Comparison of ENCODE assay signal across 18 mouse cellular contexts in genomic region chr11:54542414-54542813, GRCm38 (mm10).
"Had no signal": no experiment of that assay in that cellular context is flagged by ENCODE, and none has a peak within 500 bp of the region (broad histone marks: within the 10 kb centered on the region; RNA-seq: fewer than 3 reads in every experiment).

No protein-coding gene starts in this region.

- H3K36me3 ChIP-seq: intestine, embryonic 15.5 days; midbrain, embryonic 12.5 days; neural tube, embryonic 13.5 days had no signal

- H3K4me2 ChIP-seq: intestine, embryonic 15.5 days; limb, embryonic 13.5 days; midbrain, embryonic 12.5 days; neural tube, embryonic 13.5 days had no signal

- H3K4me3 ChIP-seq: intestine, embryonic 15.5 days; limb, embryonic 13.5 days; megakaryocyte, embryonic 14.5 days; midbrain, embryonic 12.5 days; neural tube, embryonic 13.5 days had no signal

- H3K9me3 ChIP-seq: intestine, embryonic 15.5 days; limb, embryonic 13.5 days; megakaryocyte, embryonic 14.5 days; midbrain, embryonic 12.5 days; neural tube, embryonic 13.5 days had no signal

- H3K27ac ChIP-seq: intestine, embryonic 15.5 days; kidney, postnatal 0 days; limb, embryonic 13.5 days; midbrain, embryonic 12.5 days; neural tube, embryonic 13.5 days had no signal

- ATAC-seq: intestine, embryonic 15.5 days; midbrain, embryonic 16.5 days had no signal

- H3K4me1 ChIP-seq: intestine, embryonic 15.5 days; midbrain, embryonic 12.5 days had no signal

- H3K27me3 ChIP-seq: intestine, embryonic 15.5 days; limb, embryonic 13.5 days; megakaryocyte, embryonic 14.5 days; midbrain, embryonic 12.5 days; neural tube, embryonic 13.5 days had no signal

- DNase-seq: kidney, adult 9 months; kidney, postnatal 36 days; layer of hippocampus, adult 9-11 months; left cerebral cortex, postnatal 4 days; lung, adult 18-20 months; lung, postnatal 4 days; retina, postnatal 1 day; right cerebral cortex, postnatal 4 days; spleen, adult 18-20 months; thymus, adult 18-20 months; thymus, postnatal 14 days had no signal

- H3K9ac ChIP-seq: intestine, embryonic 15.5 days; limb, embryonic 13.5 days; midbrain, embryonic 12.5 days; neural tube, embryonic 13.5 days had no signal
